ENCODE assay signal across 26 mouse cellular contexts in genomic region chr4:74201281-74201811, GRCm38 (mm10). TPM values are rescaled to one million over a fixed set of nuclear protein-coding genes. Genes with fewer than 3 reads are reported as not detected.
A peak's percentile ranks its signal among the peaks of the same experiment; 100 is the strongest.
DNase-seq lines count a peak whose midpoint lies in the region; ATAC-seq lines count a peak whose summit lies in the region.
"Had no signal": no experiment of that assay in that cellular context is flagged by ENCODE, and none has a peak within 500 bp of the region (broad histone marks: within the 10 kb centered on the region; RNA-seq: fewer than 3 reads in every experiment).

No protein-coding gene starts in this region.

- no peak overlapping the region for H3K9ac ChIP-seq in forebrain, embryonic 15.5 days (replicated peaks)
- H3K9ac ChIP-seq in hindbrain, embryonic 16.5 days (ENCODE audit: low read depth, low read length): no peak overlapping the region
- H3K9ac ChIP-seq: embryonic facial prominence, embryonic 12.5 days; forebrain, embryonic 12.5 days; forebrain, postnatal 0 days had no signal

- no peaks in the 10 kb centered on the region for H3K27me3 ChIP-seq in forebrain, embryonic 15.5 days
- no peaks in the 10 kb centered on the region for H3K27me3 ChIP-seq in hindbrain, embryonic 16.5 days (replicated peaks; ENCODE audit: control insufficient read depth, insufficient read depth, low read length)
- H3K27me3 ChIP-seq: CH12.LX; embryonic facial prominence, embryonic 12.5 days; forebrain, embryonic 12.5 days; Patski had no signal

- peak; percentile 3 for DNase-seq in 416B (ENCODE audit: low read depth)
- peak; percentile 18 for DNase-seq in adipocyte (ENCODE audit: low spot score)
- peak; percentile 79 for DNase-seq in gonadal fat pad, adult 2 months (ENCODE audit: low read depth)
- DNase-seq in cerebellum, postnatal 10 days: no peak
- DNase-seq: adrenal gland, adult 2 months; adrenal gland, postnatal 10 days; adrenal gland, postnatal 25 days; B cell, adult 2 months; cerebellum, adult 11 months; cerebellum, adult 18-20 months; cerebellum, adult 8-10 months; cerebellum, adult 9-11 months; cerebellum, postnatal 25 days; forebrain, postnatal 0 days had no signal

- no peak overlapping the region for H3K27ac ChIP-seq in forebrain, embryonic 15.5 days (replicated peaks)
- H3K27ac ChIP-seq in hindbrain, embryonic 16.5 days (ENCODE audit: low read depth, low read length): no peak overlapping the region
- H3K27ac ChIP-seq: embryonic facial prominence, embryonic 10.5 days; embryonic facial prominence, embryonic 12.5 days; forebrain, embryonic 10.5 days; forebrain, embryonic 12.5 days had no signal

- H3K4me2 ChIP-seq in forebrain, embryonic 15.5 days (replicated peaks): no peak overlapping the region
- H3K4me2 ChIP-seq in hindbrain, embryonic 16.5 days (ENCODE audit: low read length): no peak overlapping the region
- H3K4me2 ChIP-seq: embryonic facial prominence, embryonic 12.5 days; forebrain, embryonic 12.5 days had no signal

- no peak overlapping the region for H3K4me3 ChIP-seq in forebrain, embryonic 15.5 days
- H3K4me3 ChIP-seq in hindbrain, embryonic 16.5 days (ENCODE audit: low read length): no peak overlapping the region
- H3K4me3 ChIP-seq: embryonic facial prominence, embryonic 10.5 days; embryonic facial prominence, embryonic 12.5 days; forebrain, embryonic 10.5 days; forebrain, embryonic 12.5 days had no signal

- H3K36me3 ChIP-seq in forebrain, embryonic 15.5 days: no peaks in the 10 kb centered on the region
- H3K36me3 ChIP-seq in hindbrain, embryonic 16.5 days (ENCODE audit: control insufficient read depth, insufficient read depth, low read length): no peaks in the 10 kb centered on the region
- H3K36me3 ChIP-seq: embryonic facial prominence, embryonic 10.5 days; embryonic facial prominence, embryonic 12.5 days; forebrain, embryonic 10.5 days; forebrain, embryonic 12.5 days; G1E had no signal

- no peak for ATAC-seq in forebrain, embryonic 15.5 days (replicated peaks)
- no peak for ATAC-seq in hindbrain, embryonic 16.5 days
- ATAC-seq: activated CD4-positive, CD25-positive, alpha-beta regulatory T cell, adult 4 months; CD4-positive, CD25-positive, alpha-beta regulatory T cell, adult 4 months; forebrain, embryonic 14.5 days; forebrain, postnatal 0 days; Patski had no signal

- no peaks in the 10 kb centered on the region for H3K9me3 ChIP-seq in forebrain, embryonic 15.5 days
- no peaks in the 10 kb centered on the region for H3K9me3 ChIP-seq in hindbrain, embryonic 16.5 days (ENCODE audit: control insufficient read depth, low read length)
- H3K9me3 ChIP-seq: embryonic facial prominence, embryonic 10.5 days; embryonic facial prominence, embryonic 12.5 days; forebrain, embryonic 10.5 days; forebrain, embryonic 12.5 days; G1E had no signal

- no peaks in the 10 kb centered on the region for H3K4me1 ChIP-seq in forebrain, embryonic 15.5 days
- no peaks in the 10 kb centered on the region for H3K4me1 ChIP-seq in hindbrain, embryonic 16.5 days (ENCODE audit: control insufficient read depth, insufficient read depth, low read depth, low read length)
- H3K4me1 ChIP-seq: embryonic facial prominence, embryonic 10.5 days; embryonic facial prominence, embryonic 12.5 days; forebrain, embryonic 10.5 days; forebrain, embryonic 12.5 days had no signal

RNA-seq across cellular contexts. Expression of gene Kdm4c, which starts 41.0 kb away (rescaled TPM):
- 3.3 and 4.2 TPM in 2 replicates for polyA plus RNA-seq in gonadal fat pad, adult 2 months (2012; rRNA removed)
- polyA plus RNA-seq in forebrain, embryonic 15.5 days (2015; fragmentation: Nextera tagmentation; extraction: Ambion mirVana): 18.3 and 18.5 TPM in 2 replicates
- 14.8 and 15.1 TPM in 2 replicates for polyA plus RNA-seq in hindbrain, embryonic 16.5 days (2015; fragmentation: Nextera tagmentation; extraction: Ambion mirVana)

Comparison
In these comparisons a context has a peak if more than half of its experiments do, and no peak if none do; other contexts are left out.
1. DNase-seq: peak in 416B (single experiment), adipocyte (single experiment) and gonadal fat pad, adult 2 months (single experiment); none in cerebellum, postnatal 10 days (0 of 2).